Mouse (Mus musculus) MEL-GATA-1-ER (cell line): Measurements from ENCODE around the gene Trim12c.
"Not testable (repeated sequence)": the region's sequence is repeated elsewhere in the genome, so short reads cannot be mapped to it uniquely, and the experiment has no call there.

Experiments used
- DNase-seq: peaks from one replicate; pipeline ENCODE4 v3.0.0-alpha.2; 2012; ENCODE audit warnings: low read depth; ENCODE audit errors: extremely low read depth

Gene Trim12c

GRCm38 (mm10) chr7:104352717-104353599 lies at the start of gene Trim12c:
Trim12c (minus strand) TSS chr7:104353362.
- peak; percentile 91 for DNase-seq

GRCm38 (mm10) chr7:104401140-104401539 lies 48.0 kb upstream of the Trim12c start:
- no peak for DNase-seq

GRCm38 (mm10) chr7:104400698-104401097 lies 47.5 kb upstream of the Trim12c start, which contains the start of gene Trim30c:
Trim30c (minus strand) TSS chr7:104400837.
- DNase-seq = no peak

- no peak for DNase-seq
These were observed 45.3 kb upstream of the Trim12c start for GRCm38 (mm10) chr7:104398492-104398891.

- DNase-seq = peak; percentile 38
These were observed 16.7 kb upstream of the Trim12c start, which contains the start of gene Trim30b for GRCm38 (mm10) chr7:104369736-104370414. Trim30b (minus strand) TSS chr7:104369884.

- DNase-seq = no peak
These were observed 13.2 kb upstream of the Trim12c start for GRCm38 (mm10) chr7:104366339-104366738.

GRCm38 (mm10) chr7:104353600-104353967 lies 422 bp upstream of the Trim12c start:
- no peak for DNase-seq

- DNase-seq = not testable (repeated sequence)
These were observed 5.1 kb downstream of the Trim12c start for GRCm38 (mm10) chr7:104348043-104348442.

GRCm38 (mm10) chr7:104340744-104341143 lies 12.4 kb downstream of the Trim12c start:
- not testable (repeated sequence) for DNase-seq

GRCm38 (mm10) chr7:104335547-104335946 lies 17.6 kb downstream of the Trim12c start:
- DNase-seq = not testable (repeated sequence)

GRCm38 (mm10) chr7:104329171-104329570 lies 24.0 kb downstream of the Trim12c start, which contains the start of gene Trim34b:
Trim34b (plus strand) TSS chr7:104329471.
- DNase-seq = not testable (repeated sequence)

GRCm38 (mm10) chr7:104322028-104322427 lies 31.1 kb downstream of the Trim12c start:
- DNase-seq = no peak

GRCm38 (mm10) chr7:104315369-104316080 lies 37.6 kb downstream of the Trim12c start, which contains the start of gene Trim12a:
Trim12a (minus strand) TSS chr7:104315466.
- DNase-seq = not testable (repeated sequence)

GRCm38 (mm10) chr7:104314796-104315353 lies 38.3 kb downstream of the Trim12c start:
- no peak for DNase-seq

GRCm38 (mm10) chr7:104291638-104292400 lies 61.3 kb downstream of the Trim12c start:
- no peak for DNase-seq

- DNase-seq = no peak
These were observed 62.5 kb downstream of the Trim12c start for GRCm38 (mm10) chr7:104290641-104291040.
